Mouse (Mus musculus) MEL (cell line): Measurements from ENCODE around the gene Mybphl. TPM values are rescaled to one million over a fixed set of nuclear protein-coding genes. Genes with fewer than 3 reads are reported as not detected.

Experiments used
- DNase-seq: peaks from one replicate; pipeline ENCODE4 v3.0.0; 2011; ENCODE audit warnings: low read depth, low spot score
- H3K27ac ChIP-seq: 2 replicates; pipeline ENCODE4 v1.5.1; 2012; ENCODE audit warnings: low read depth, mild to moderate bottlenecking, control low read depth, low read length, moderate library complexity; ENCODE audit not compliant: control insufficient read depth
- H3K27me3 ChIP-seq, 2 experiments: fragments of 150-350 bp in 1 of 2; sonication (generic) in 1 of 2; 2 replicates each; pipeline ENCODE4 v1.6.1; 2012; ENCODE audit warnings: low read length in 2 of 2, mild to moderate bottlenecking in 2 of 2, improper control_type of control experiment in 1 of 2, moderate library complexity in 1 of 2; ENCODE audit not compliant: insufficient read depth in 2 of 2, control insufficient read depth in 1 of 2
- H3K36me3 ChIP-seq, 2 experiments: 2 replicates each; pipeline ENCODE4 v1.6.1; 2012 to 2014; ENCODE audit warnings: low read length in 2 of 2, improper control_type of control experiment in 1 of 2, inconsistent platforms in 1 of 2, mild to moderate bottlenecking in 1 of 2; ENCODE audit not compliant: insufficient read depth in 2 of 2, control insufficient read depth in 1 of 2
- H3K4me1 ChIP-seq, 2 experiments: fragments of 150-350 bp in 1 of 2; sonication (generic) in 1 of 2; 2 replicates each; pipeline ENCODE4 v1.6.1; 2012; ENCODE audit warnings: low read length in 2 of 2, improper control_type of control experiment in 1 of 2, mild to moderate bottlenecking in 1 of 2; ENCODE audit not compliant: insufficient read depth in 2 of 2, control insufficient read depth in 1 of 2
- H3K4me3 ChIP-seq, 2 experiments: fragments of 150-350 bp in 1 of 2; sonication (generic) in 1 of 2; 2 replicates each; pipeline ENCODE4 v1.5.1; 2012; ENCODE audit warnings: low read depth in 2 of 2, low read length in 2 of 2, mild to moderate bottlenecking in 2 of 2, moderate library complexity in 2 of 2, control low read depth in 1 of 2, improper control_type of control experiment in 1 of 2; ENCODE audit not compliant: control insufficient read depth in 1 of 2, insufficient read depth in 1 of 2
- H3K79me2 ChIP-seq: 2 replicates; pipeline ENCODE4 v1.6.1; 2012; ENCODE audit warnings: mild to moderate bottlenecking, low read length, moderate library complexity; ENCODE audit not compliant: control insufficient read depth, poor library complexity, insufficient read depth
- H3K9ac ChIP-seq: 2 replicates; pipeline ENCODE4 v1.6.1; 2012; ENCODE audit warnings: low read depth, mild to moderate bottlenecking, control low read depth, low read length, moderate library complexity; ENCODE audit not compliant: control insufficient read depth, poor library complexity, severe bottlenecking
- H3K9me3 ChIP-seq: fragments of 150-350 bp; sonication (generic); replicated peaks from 2 replicates; pipeline ENCODE4 v1.6.1; 2012; ENCODE audit warnings: mild to moderate bottlenecking, low read length, improper control_type of control experiment, moderate library complexity; ENCODE audit not compliant: insufficient read depth
- BHLHE40 ChIP-seq: IDR thresholded peaks from 2 replicates; pipeline ENCODE4 v1.6.1; 2012; ENCODE audit warnings: low read depth, mild to moderate bottlenecking, inconsistent platforms, low read length, improper control_type of control experiment, borderline replicate concordance
- CHD2 ChIP-seq: IDR thresholded peaks from 2 replicates; pipeline ENCODE4 v1.6.1; 2011; ENCODE audit warnings: low read length, improper control_type of control experiment
- CTCF ChIP-seq, 3 experiments: IDR thresholded peaks in 2 of 3; conservative IDR thresholded peaks in 1 of 3; 2 replicates each; pipeline ENCODE4 v1.5.1; 2011 to 2012; ENCODE audit warnings: low read length in 3 of 3, low read depth in 2 of 3, mild to moderate bottlenecking in 2 of 3, improper control_type of control experiment in 1 of 3, inconsistent platforms in 1 of 3, mixed read lengths in 1 of 3, moderate library complexity in 1 of 3; ENCODE audit not compliant: control insufficient read depth in 1 of 3, insufficient read depth in 1 of 3, poor library complexity in 1 of 3, severe bottlenecking in 1 of 3
- ELF1 ChIP-seq: IDR thresholded peaks from 2 replicates; pipeline ENCODE4 v1.6.1; 2014; ENCODE audit warnings: low read depth, mild to moderate bottlenecking, inconsistent platforms, low read length, improper control_type of control experiment, moderate library complexity
- EP300 ChIP-seq, 2 experiments: IDR thresholded peaks; 2 replicates each; pipeline ENCODE4 v1.6.1; 2011; ENCODE audit warnings: improper control_type of control experiment in 2 of 2, low read length in 2 of 2, low read depth in 1 of 2, mild to moderate bottlenecking in 1 of 2
- ETS1 ChIP-seq: IDR thresholded peaks from 2 replicates; pipeline ENCODE4 v1.6.1; 2012; ENCODE audit warnings: low read depth, mild to moderate bottlenecking, inconsistent platforms, low read length, improper control_type of control experiment, moderate library complexity
- GABPA ChIP-seq: IDR thresholded peaks from 2 replicates; pipeline ENCODE4 v1.6.1; 2012; ENCODE audit warnings: low read depth, mild to moderate bottlenecking, inconsistent platforms, low read length, improper control_type of control experiment, moderate library complexity
- GATA1 ChIP-seq: IDR thresholded peaks from 2 replicates; pipeline ENCODE4 v1.6.1; 2011; ENCODE audit warnings: low read depth, low read length, improper control_type of control experiment
- KAT2A ChIP-seq: conservative IDR thresholded peaks from 2 replicates; pipeline ENCODE4 v1.6.1; 2012; ENCODE audit warnings: low read depth, low read length, improper control_type of control experiment, inconsistent platforms
- MAFK ChIP-seq: IDR thresholded peaks from 2 replicates; pipeline ENCODE4 v1.6.1; 2011; ENCODE audit warnings: low read depth, mild to moderate bottlenecking, low read length, improper control_type of control experiment, borderline replicate concordance
- MAZ ChIP-seq: IDR thresholded peaks from 2 replicates; pipeline ENCODE4 v1.6.1; 2012; ENCODE audit warnings: low read depth, mild to moderate bottlenecking, inconsistent platforms, low read length, improper control_type of control experiment
- MEF2A ChIP-seq: IDR thresholded peaks from 2 replicates; pipeline ENCODE4 v1.6.1; 2014; ENCODE audit warnings: low read depth, mild to moderate bottlenecking, inconsistent platforms, low read length, improper control_type of control experiment; ENCODE audit not compliant: poor library complexity, insufficient replicate concordance, severe bottlenecking; ENCODE audit errors: extremely low read depth
- MYC ChIP-seq: IDR thresholded peaks from 2 replicates; pipeline ENCODE4 v1.6.1; 2011; ENCODE audit warnings: low read depth, mild to moderate bottlenecking, low read length, improper control_type of control experiment, moderate library complexity
- NRF1 ChIP-seq: IDR thresholded peaks from 2 replicates; pipeline ENCODE4 v1.6.1; 2014; ENCODE audit warnings: low read depth, mild to moderate bottlenecking, inconsistent platforms, low read length, improper control_type of control experiment, moderate library complexity; ENCODE audit not compliant: poor library complexity, insufficient read depth, severe bottlenecking
- POLR2A ChIP-seq, 2 experiments: IDR thresholded peaks; 2 replicates each; pipeline ENCODE4 v1.6.1; 2011 to 2012; ENCODE audit warnings: low read length in 2 of 2, mild to moderate bottlenecking in 2 of 2, control low read depth in 1 of 2, improper control_type of control experiment in 1 of 2, low read depth in 1 of 2, moderate library complexity in 1 of 2; ENCODE audit not compliant: control insufficient read depth in 1 of 2, insufficient read depth in 1 of 2, poor library complexity in 1 of 2
- POLR2AphosphoS2 ChIP-seq: IDR thresholded peaks from 2 replicates; pipeline ENCODE4 v1.6.1; 2011; ENCODE audit warnings: low read length, improper control_type of control experiment
- POLR2AphosphoS5 ChIP-seq: IDR thresholded peaks from 2 replicates; pipeline ENCODE4 v1.6.1; 2012; ENCODE audit warnings: low read depth, borderline replicate concordance, mild to moderate bottlenecking, inconsistent platforms, low read length, moderate library complexity, mixed read lengths
- RAD21 ChIP-seq: IDR thresholded peaks from 2 replicates; pipeline ENCODE4 v1.6.1; 2011; ENCODE audit warnings: mild to moderate bottlenecking, low read depth, low read length, improper control_type of control experiment
- RCOR1 ChIP-seq: IDR thresholded peaks from 2 replicates; pipeline ENCODE4 v1.6.1; 2012; ENCODE audit warnings: low read depth, mild to moderate bottlenecking, inconsistent platforms, low read length, improper control_type of control experiment
- SIN3A ChIP-seq: IDR thresholded peaks from 2 replicates; pipeline ENCODE4 v1.6.1; 2012; ENCODE audit warnings: low read length, improper control_type of control experiment, inconsistent platforms
- SMC3 ChIP-seq: IDR thresholded peaks from 2 replicates; pipeline ENCODE4 v1.6.1; 2011; ENCODE audit warnings: low read depth, low read length, improper control_type of control experiment
- TAL1 ChIP-seq: IDR thresholded peaks from 2 replicates; pipeline ENCODE4 v1.6.1; 2012; ENCODE audit warnings: mild to moderate bottlenecking, inconsistent platforms, low read length, moderate library complexity, mixed read lengths
- TBP ChIP-seq: IDR thresholded peaks from 2 replicates; pipeline ENCODE4 v1.8.0; 2011; ENCODE audit warnings: low read depth, low read length, improper control_type of control experiment
- TCF12 ChIP-seq: IDR thresholded peaks from 2 replicates; pipeline ENCODE4 v1.6.1; 2014; ENCODE audit warnings: low read depth, mild to moderate bottlenecking, inconsistent platforms, low read length, improper control_type of control experiment, moderate library complexity
- UBTF ChIP-seq: IDR thresholded peaks from 2 replicates; pipeline ENCODE4 v1.6.1; 2012; ENCODE audit warnings: low read depth, mild to moderate bottlenecking, inconsistent platforms, low read length, improper control_type of control experiment, moderate library complexity, borderline replicate concordance; ENCODE audit not compliant: insufficient read depth
- USF1 ChIP-seq: IDR thresholded peaks from 2 replicates; pipeline ENCODE4 v1.6.1; 2014; ENCODE audit warnings: low read depth, mild to moderate bottlenecking, inconsistent platforms, low read length, improper control_type of control experiment, moderate library complexity
- ZC3H11A ChIP-seq: IDR thresholded peaks from 2 replicates; pipeline ENCODE4 v1.6.1; 2012; ENCODE audit warnings: low read depth, mild to moderate bottlenecking, inconsistent platforms, low read length, improper control_type of control experiment
- ZKSCAN1 ChIP-seq: IDR thresholded peaks from 2 replicates; pipeline ENCODE4 v1.6.1; 2012; ENCODE audit warnings: low read depth, mild to moderate bottlenecking, inconsistent platforms, low read length, improper control_type of control experiment, moderate library complexity
- ZMIZ1 ChIP-seq: IDR thresholded peaks from 2 replicates; pipeline ENCODE4 v1.6.1; 2012; ENCODE audit warnings: low read depth, mild to moderate bottlenecking, inconsistent platforms, low read length, improper control_type of control experiment, moderate library complexity
- ZNF384 ChIP-seq: IDR thresholded peaks from 2 replicates; pipeline ENCODE4 v1.6.1; 2012; ENCODE audit warnings: low read depth, mild to moderate bottlenecking, inconsistent platforms, low read length, improper control_type of control experiment
- polyA plus RNA-seq, 2 experiments: library from polyadenylated mRNA; stranded (reverse) in 1 of 2; unstranded in 1 of 2; fragments of >175 nt in 1 of 2; fragments of >200 nt in 1 of 2; gene quantifications; 2 replicates each; pipeline versions ENCODE4 v1.2.1 to v1.2.4; 2012; ENCODE audit warnings: low replicate concordance in 2 of 2, low read depth in 1 of 2; ENCODE audit not compliant: insufficient read length in 2 of 2, insufficient read depth in 1 of 2, missing spikeins in 1 of 2
- total RNA-seq: library from RNA; depleted of rRNA; stranded (reverse); fragments of 300-350 nt; gene quantifications from 2 replicates; pipeline ENCODE4 v1.2.3, GENCODE M21; 2012

The Mybphl gene
- total and polyA plus RNA-seq, 3 experiments = not detected

- Histone ChIP-seq H3K9ac (no peak overlapping the region), H3K36me3 (peaks cover 0 to 3% of the 10 kb centered on the region in 2 experiments; a peak in 2 of 4 replicates), H3K4me3 (no peak overlapping the region), H3K4me1 (peaks cover 2 to 3% of the 10 kb centered on the region in 2 experiments; a peak in 2 of 4 replicates), H3K9me3 (no peaks in the 10 kb centered on the region), H3K79me2 (no peaks in the 10 kb centered on the region), H3K27me3 (no peaks in the 10 kb centered on the region), H3K27ac (no peak overlapping the region)
- TF ChIP-seq TAL1 (no peak), POLR2AphosphoS2 (no peak), SMC3 (no peak), CHD2 (no peak), ZNF384 (no peak), BHLHE40 (no peak), ZKSCAN1 (no peak), ELF1 (no peak), MEF2A (no peak), USF1 (no peak), MAFK (no peak), NRF1 (no peak), RAD21 (no peak), POLR2AphosphoS5 (no peak), POLR2A (IDR thresholded peaks at IDR 0.05; ENCODE audit: control insufficient read depth in 1 of 2, insufficient read depth in 1 of 2, low read depth in 1 of 2, low read length in 2 of 2, poor library complexity in 1 of 2) (no peak), SIN3A (no peak), GABPA (no peak), ETS1 (no peak), MAZ (no peak)
- no peak for DNase-seq
Measured at GRCm38 (mm10) chr3:108348376-108348775, 16.3 kb upstream of the Mybphl start.

GRCm38 (mm10) chr3:108355245-108355644 is 9.5 kb upstream of the Mybphl start:
- Histone ChIP-seq H3K36me3 (no peaks in the 10 kb centered on the region; a peak in 2 of 4 replicates), H3K27ac (no peak overlapping the region), H3K27me3 (no peaks in the 10 kb centered on the region), H3K4me3 (no peak overlapping the region), H3K9ac (no peak overlapping the region), H3K9me3 (no peaks in the 10 kb centered on the region), H3K4me1 (peaks cover 0 to 2% of the 10 kb centered on the region in 2 experiments; a peak in 1 of 4 replicates), H3K79me2 (no peaks in the 10 kb centered on the region)
- no peak for DNase-seq
- no peak for TF ChIP-seq CTCF (IDR thresholded peaks at IDR 0.05 in 2 of 3, conservative IDR thresholded peaks at IDR 0.05 in 1 of 3; ENCODE audit: control insufficient read depth in 1 of 3, insufficient read depth in 1 of 3, low read depth in 2 of 3, low read length in 3 of 3, poor library complexity in 1 of 3, severe bottlenecking in 1 of 3)
- TF ChIP-seq ELF1 = no peak
- no peak for TF ChIP-seq KAT2A
- TF ChIP-seq RAD21 = no peak
- TF ChIP-seq MYC = no peak
- no peak for TF ChIP-seq EP300 (IDR thresholded peaks at IDR 0.05; ENCODE audit: low read depth in 1 of 2, low read length in 2 of 2)
- no peak for TF ChIP-seq GATA1
- no peak for TF ChIP-seq RCOR1
- TF ChIP-seq CHD2 = no peak
- TF ChIP-seq UBTF = no peak
- no peak for TF ChIP-seq NRF1
- no peak for TF ChIP-seq ZMIZ1
- TF ChIP-seq POLR2A (IDR thresholded peaks at IDR 0.05; ENCODE audit: control insufficient read depth in 1 of 2, insufficient read depth in 1 of 2, low read depth in 1 of 2, low read length in 2 of 2, poor library complexity in 1 of 2) = no peak
- TF ChIP-seq ZC3H11A = no peak
- TF ChIP-seq TCF12 = no peak
- TF ChIP-seq MAZ = no peak
- TF ChIP-seq MAFK = no peak
- no peak for TF ChIP-seq ZNF384
- no peak for TF ChIP-seq TBP
